Mouse (Mus musculus) cerebellum, adult 2 months (tissue): Measurements from ENCODE around the gene Actr8.

Experiments
- CTCF ChIP-seq: fragments of 200-500 bp; IDR thresholded peaks from 2 replicates; pipeline ENCODE4 v1.5.1; 2011; ENCODE audit warnings: low read depth, mild to moderate bottlenecking, control low read depth, low read length, moderate library complexity, borderline replicate concordance; ENCODE audit not compliant: insufficient read depth
- POLR2A ChIP-seq: fragments of 200-500 bp; IDR thresholded peaks from 2 replicates; pipeline ENCODE4 v1.6.1; 2011; ENCODE audit warnings: low read length, control low read depth, borderline replicate concordance; ENCODE audit not compliant: insufficient read depth

GRCm38 (mm10) chr14:29987276-29987675, 9.1 kb downstream of the Actr8 start:
- TF ChIP-seq CTCF (no peak), POLR2A (no peak)
